Comparison of ENCODE assay signal across 17 mouse cellular contexts in the genomic region with DNA sequence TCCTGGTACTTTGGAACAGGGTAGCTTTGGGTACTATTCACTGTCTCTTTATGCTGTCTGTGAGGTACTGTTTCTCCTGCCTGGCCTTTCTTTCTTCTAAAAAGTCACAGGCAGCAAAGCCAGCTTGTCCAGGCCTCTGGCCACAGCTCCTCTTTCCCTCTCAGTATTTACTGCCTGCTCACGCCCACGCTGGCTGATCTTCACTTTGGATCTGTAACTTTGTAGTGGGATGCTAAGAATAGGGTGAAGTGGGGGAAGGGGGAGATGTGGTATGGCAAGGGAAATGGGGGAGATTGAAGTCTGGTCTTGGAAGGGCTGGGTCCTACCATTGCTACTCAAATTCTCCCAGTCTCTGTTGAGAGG. TPM values are rescaled to one million over a fixed set of nuclear protein-coding genes. Genes with fewer than 3 reads are reported as not detected.
DNase-seq lines count a peak whose midpoint lies in the region; ATAC-seq and TF ChIP-seq lines count a peak whose summit lies in the region.
"Had no signal": no experiment of that assay in that cellular context is flagged by ENCODE, and none has a peak within 500 bp of the region (broad histone marks: within the 10 kb centered on the region; RNA-seq: fewer than 3 reads in every experiment).

No protein-coding gene starts in this region.

- no peaks in the 10 kb centered on the region for H3K4me1 ChIP-seq in heart, embryonic 16.5 days (ENCODE audit: control insufficient read depth, insufficient read depth, low read length)
- no peaks in the 10 kb centered on the region for H3K4me1 ChIP-seq in heart, adult 2 months (ENCODE audit: control insufficient read depth, insufficient read depth, low read length)
- peaks cover 5% of the 10 kb centered on the region for H3K4me1 ChIP-seq in brown adipose tissue, adult 24 weeks (ENCODE audit: control insufficient read depth, insufficient read depth, insufficient read length, low read length)
- H3K4me1 ChIP-seq in hindbrain, embryonic 12.5 days = peaks cover 6% of the 10 kb centered on the region; the same call in 1 of the 2 replicates
- H3K4me1 ChIP-seq in liver, embryonic 13.5 days (replicated peaks) = 0 out of 2 replicates have a peak, but pooled peaks cover 7% of the 10 kb centered on the region
- H3K4me1 ChIP-seq: liver, embryonic 15.5 days had no signal

- no peak overlapping the region for H3K4me3 ChIP-seq in heart, embryonic 16.5 days (ENCODE audit: low read length)
- no peak overlapping the region for H3K4me3 ChIP-seq in heart, adult 2 months
- peak overlapping the region; percentile 66; the same call in 1 of the 2 replicates for H3K4me3 ChIP-seq in brown adipose tissue, adult 24 weeks (ENCODE audit: insufficient read depth, low read depth, low read length)
- H3K4me3 ChIP-seq in hindbrain, embryonic 12.5 days = peak overlapping the region; percentile 42
- H3K4me3 ChIP-seq in liver, embryonic 13.5 days (replicated peaks) = no peak overlapping the region
- no peak overlapping the region for H3K4me3 ChIP-seq in left cerebral cortex, adult 2 months
- H3K4me3 ChIP-seq: liver, embryonic 15.5 days; midbrain, embryonic 12.5 days had no signal

- no peak for ATAC-seq in heart, embryonic 16.5 days (replicated peaks; ENCODE audit: extremely low read depth, insufficient read depth, low FRiP score)
- no peak for ATAC-seq in hindbrain, embryonic 12.5 days (ENCODE audit: low FRiP score)
- ATAC-seq in liver, embryonic 13.5 days (ENCODE audit: low read depth) = no peak

- DNase-seq in heart, adult 2 months = no peak
- DNase-seq in liver, embryonic 13.5 days = no peak
- no peak for DNase-seq in layer of hippocampus, adult 9-10 months (ENCODE audit: low spot score)
- DNase-seq in left cerebral cortex, adult 2 months (ENCODE audit: extremely low spot score in 1 of 2, low spot score in 2 of 2) = no peak
- DNase-seq in gastrocnemius, postnatal 10 days = no peak
- DNase-seq: adrenal gland, adult 8-10 months; cerebellum, adult 11 months; gastrocnemius, postnatal 14 days; layer of hippocampus, postnatal 36 days; thymus, adult 18-20 months had no signal

- no peak for TF ChIP-seq EP300 in heart, adult 2 months (IDR thresholded peaks at IDR 0.05; ENCODE audit: insufficient read depth, low read depth, low read length)

- no peak for TF ChIP-seq CTCF in heart, adult 2 months (IDR thresholded peaks at IDR 0.05)
- TF ChIP-seq CTCF in left cerebral cortex, adult 2 months (IDR thresholded peaks at IDR 0.05) = no peak

- TF ChIP-seq POLR2A in heart, adult 2 months (IDR thresholded peaks at IDR 0.05; ENCODE audit: insufficient read depth, low read depth, low read length) = no peak

- H3K4me2 ChIP-seq in heart, embryonic 16.5 days (ENCODE audit: low read depth, low read length) = peak overlapping the region; percentile 50; the same call in 1 of the 2 replicates
- H3K4me2 ChIP-seq in hindbrain, embryonic 12.5 days (replicated peaks) = peak overlapping the region; percentile 62
- H3K4me2 ChIP-seq in liver, embryonic 13.5 days = no peak overlapping the region
- H3K4me2 ChIP-seq: liver, embryonic 15.5 days; midbrain, embryonic 12.5 days had no signal

- no peaks in the 10 kb centered on the region for H3K9me3 ChIP-seq in heart, embryonic 16.5 days (replicated peaks; ENCODE audit: control insufficient read depth, low read length)
- H3K9me3 ChIP-seq in hindbrain, embryonic 12.5 days (replicated peaks) = no peaks in the 10 kb centered on the region
- no peaks in the 10 kb centered on the region for H3K9me3 ChIP-seq in liver, embryonic 13.5 days (replicated peaks)
- H3K9me3 ChIP-seq: liver, embryonic 15.5 days; midbrain, embryonic 12.5 days had no signal

- H3K9ac ChIP-seq in heart, embryonic 16.5 days (ENCODE audit: low read length) = no peak overlapping the region
- H3K9ac ChIP-seq in heart, adult 2 months (ENCODE audit: low read depth, low read length) = no peak overlapping the region
- H3K9ac ChIP-seq in hindbrain, embryonic 12.5 days = peak overlapping the region; percentile 85
- 0 out of 2 replicates have a peak overlapping the region, but pooled peaks have one; percentile 9 for H3K9ac ChIP-seq in liver, embryonic 13.5 days
- H3K9ac ChIP-seq: liver, embryonic 15.5 days; midbrain, embryonic 12.5 days had no signal

- intact Hi-C loops in heart, adult 2 months (cut with DNase I) = no loop called here
- intact Hi-C loops in left cerebral cortex, adult 2 months (cut with DNase I) = no loop called here

- no peaks in the 10 kb centered on the region for H3K79me2 ChIP-seq in heart, adult 2 months (replicated peaks; ENCODE audit: control insufficient read depth, insufficient read depth, low read length)

- WGBS in heart, embryonic 16.5 days = 15% methylated on average over 2 of the region's 2 CpGs
- 31% methylated on average over 2 of the region's 2 CpGs for WGBS in heart, adult 2 months
- 14% methylated on average over 2 of the region's 2 CpGs for WGBS in hindbrain, embryonic 12.5 days
- WGBS in liver, embryonic 13.5 days (ENCODE audit: insufficient replicate concordance) = 44% methylated on average over 2 of the region's 2 CpGs

- no peak overlapping the region for H3K27ac ChIP-seq in heart, embryonic 16.5 days (ENCODE audit: low read length)
- H3K27ac ChIP-seq in heart, adult 2 months = no peak overlapping the region
- H3K27ac ChIP-seq in brown adipose tissue, adult 24 weeks (replicated peaks; ENCODE audit: low read depth, low read length) = no peak overlapping the region; the same call in 1 of the 2 replicates
- peak overlapping the region; percentile 95 for H3K27ac ChIP-seq in hindbrain, embryonic 12.5 days
- H3K27ac ChIP-seq in liver, embryonic 13.5 days = 0 out of 2 replicates have a peak overlapping the region, but pooled peaks have one; percentile 13
- H3K27ac ChIP-seq in left cerebral cortex, adult 2 months = no peak overlapping the region
- H3K27ac ChIP-seq: liver, embryonic 15.5 days; midbrain, embryonic 12.5 days had no signal

- no peaks in the 10 kb centered on the region for H3K36me3 ChIP-seq in heart, embryonic 16.5 days (ENCODE audit: control insufficient read depth, insufficient read depth)
- no peaks in the 10 kb centered on the region for H3K36me3 ChIP-seq in heart, adult 2 months (ENCODE audit: control insufficient read depth, insufficient read depth, low read length)
- no peaks in the 10 kb centered on the region for H3K36me3 ChIP-seq in hindbrain, embryonic 12.5 days
- no peaks in the 10 kb centered on the region for H3K36me3 ChIP-seq in liver, embryonic 13.5 days
- H3K36me3 ChIP-seq: liver, embryonic 15.5 days; midbrain, embryonic 12.5 days had no signal

- peaks cover 98% of the 10 kb centered on the region for H3K27me3 ChIP-seq in heart, embryonic 16.5 days (ENCODE audit: control insufficient read depth, insufficient read depth, low read length)
- peaks cover 14% of the 10 kb centered on the region for H3K27me3 ChIP-seq in heart, adult 2 months (ENCODE audit: control insufficient read depth, insufficient read depth, low read length)
- H3K27me3 ChIP-seq in hindbrain, embryonic 12.5 days = peaks cover 100% of the 10 kb centered on the region
- H3K27me3 ChIP-seq in liver, embryonic 13.5 days = peaks cover 98% of the 10 kb centered on the region

RNA-seq across cellular contexts. Expression of a gene that starts 10.9 kb away (rescaled TPM):
- polyA plus RNA-seq in heart, embryonic 16.5 days (2015; fragmentation: Nextera tagmentation; extraction: Ambion mirVana) = 0.24 and 0.79 TPM in 2 replicates
- under 1 TPM; 0.23 to 0.30 TPM for total RNA-seq in heart, adult 2 months (2021)
- 0.64 and 0.82 TPM in 2 replicates for polyA plus RNA-seq in heart, adult 2 months (2012; rRNA removed)
- 1.7 and 2.0 TPM in 2 replicates for polyA plus RNA-seq in brown adipose tissue, adult 24 weeks (2012; ENCODE audit: insufficient read depth, insufficient read length, missing spikeins)
- 15.3 and 19.3 TPM in 2 replicates for polyA plus RNA-seq in hindbrain, embryonic 12.5 days (2016; fragmentation: Nextera tagmentation; extraction: Ambion mirVana)
- 0.08 and 0.13 TPM in 2 replicates for polyA plus RNA-seq in liver, embryonic 13.5 days (2015; fragmentation: Nextera tagmentation; extraction: Ambion mirVana)
- total RNA-seq in left cerebral cortex, adult 2 months (2021) = not detected
- total RNA-seq in gastrocnemius, postnatal 10 days (2021) = 1 to 10 TPM in 1 of 2 experiments, under 1 TPM in 1; 0.89 to 1.6 TPM
- total RNA-seq: layer of hippocampus, postnatal 36 days had no signal
- polyA plus RNA-seq: forebrain, embryonic 11.5 days; midbrain, embryonic 12.5 days had no signal

RNA-seq across cellular contexts. Expression of a gene that starts 15.9 kb away (rescaled TPM):
- polyA plus RNA-seq in heart, embryonic 16.5 days (2015; fragmentation: Nextera tagmentation; extraction: Ambion mirVana) = 0.28 and 0.32 TPM in 2 replicates
- under 1 TPM; 0.63 to 0.75 TPM for total RNA-seq in heart, adult 2 months (2021)
- 1.00 and 1.1 TPM in 2 replicates for polyA plus RNA-seq in heart, adult 2 months (2012; rRNA removed)
- polyA plus RNA-seq in brown adipose tissue, adult 24 weeks (2012; ENCODE audit: insufficient read depth, insufficient read length, missing spikeins) = 6.0 and 6.4 TPM in 2 replicates
- 7.7 and 8.1 TPM in 2 replicates for polyA plus RNA-seq in hindbrain, embryonic 12.5 days (2016; fragmentation: Nextera tagmentation; extraction: Ambion mirVana)
- polyA plus RNA-seq in liver, embryonic 13.5 days (2015; fragmentation: Nextera tagmentation; extraction: Ambion mirVana) = 0.16 and 0.20 TPM in 2 replicates
- not detected for total RNA-seq in left cerebral cortex, adult 2 months (2021)
- 1 to 10 TPM in 1 of 2 experiments, under 1 TPM in 1; 0.45 to 1.1 TPM for total RNA-seq in gastrocnemius, postnatal 10 days (2021)
- total RNA-seq: layer of hippocampus, postnatal 36 days had no signal
- polyA plus RNA-seq: forebrain, embryonic 11.5 days; midbrain, embryonic 12.5 days had no signal

RNA-seq across cellular contexts. Expression of a gene that starts 16.3 kb away (rescaled TPM):
- 2.5 and 3.1 TPM in 2 replicates for polyA plus RNA-seq in heart, embryonic 16.5 days (2015; fragmentation: Nextera tagmentation; extraction: Ambion mirVana)
- total RNA-seq in heart, adult 2 months (2021) = under 1 TPM; 0.23 to 0.68 TPM
- polyA plus RNA-seq in heart, adult 2 months (2012; rRNA removed) = 0.91 and 1.4 TPM in 2 replicates
- 3.2 and 3.7 TPM in 2 replicates for polyA plus RNA-seq in brown adipose tissue, adult 24 weeks (2012; ENCODE audit: insufficient read depth, insufficient read length, missing spikeins)
- polyA plus RNA-seq in hindbrain, embryonic 12.5 days (2016; fragmentation: Nextera tagmentation; extraction: Ambion mirVana) = 58.2 and 73.9 TPM in 2 replicates
- polyA plus RNA-seq in liver, embryonic 13.5 days (2015; fragmentation: Nextera tagmentation; extraction: Ambion mirVana) = 1.2 and 1.7 TPM in 2 replicates
- not detected for total RNA-seq in left cerebral cortex, adult 2 months (2021)
- total RNA-seq in gastrocnemius, postnatal 10 days (2021) = 1 to 10 TPM in 1 of 2 experiments, under 1 TPM in 1; 0.66 to 1.3 TPM
- total RNA-seq: layer of hippocampus, postnatal 36 days; neutrophil, adult 5-6 weeks had no signal
- polyA plus RNA-seq: forebrain, embryonic 11.5 days had no signal

RNA-seq across cellular contexts. Expression of a gene that starts 30.8 kb away (rescaled TPM):
- 0.76 and 2.8 TPM in 2 replicates for polyA plus RNA-seq in heart, embryonic 16.5 days (2015; fragmentation: Nextera tagmentation; extraction: Ambion mirVana)
- under 1 TPM in 1 of 2 experiments, not detected in 1; 0.18 TPM for total RNA-seq in heart, adult 2 months (2021)
- 0.20 and 0.23 TPM in 2 replicates for polyA plus RNA-seq in heart, adult 2 months (2012; rRNA removed)
- polyA plus RNA-seq in brown adipose tissue, adult 24 weeks (2012; ENCODE audit: insufficient read depth, insufficient read length, missing spikeins) = 1.1 and 1.2 TPM in 2 replicates
- polyA plus RNA-seq in hindbrain, embryonic 12.5 days (2016; fragmentation: Nextera tagmentation; extraction: Ambion mirVana) = 74.3 and 126 TPM in 2 replicates
- polyA plus RNA-seq in liver, embryonic 13.5 days (2015; fragmentation: Nextera tagmentation; extraction: Ambion mirVana) = 0.44 and 0.58 TPM in 2 replicates
- not detected for total RNA-seq in left cerebral cortex, adult 2 months (2021)
- total RNA-seq in gastrocnemius, postnatal 10 days (2021) = 1 to 10 TPM in 1 of 2 experiments, under 1 TPM in 1; 0.89 to 1.3 TPM
- total RNA-seq: layer of hippocampus, postnatal 36 days; neutrophil, adult 5-6 weeks had no signal
- polyA plus RNA-seq: forebrain, embryonic 11.5 days; midbrain, embryonic 12.5 days had no signal

RNA-seq across cellular contexts. Expression of a gene that starts 31.6 kb away (rescaled TPM):
- 0.07 TPM in 1 of 2 replicates, not detected in the other for polyA plus RNA-seq in heart, embryonic 16.5 days (2015; fragmentation: Nextera tagmentation; extraction: Ambion mirVana)
- total RNA-seq in heart, adult 2 months (2021) = not detected
- not detected in 2 replicates for polyA plus RNA-seq in heart, adult 2 months (2012; rRNA removed)
- not detected in 2 replicates for polyA plus RNA-seq in brown adipose tissue, adult 24 weeks (2012; ENCODE audit: insufficient read depth, insufficient read length, missing spikeins)
- polyA plus RNA-seq in hindbrain, embryonic 12.5 days (2016; fragmentation: Nextera tagmentation; extraction: Ambion mirVana) = 0.82 and 2.2 TPM in 2 replicates
- polyA plus RNA-seq in liver, embryonic 13.5 days (2015; fragmentation: Nextera tagmentation; extraction: Ambion mirVana) = 0.05 and 0.08 TPM in 2 replicates
- not detected for total RNA-seq in left cerebral cortex, adult 2 months (2021)
- not detected for total RNA-seq in gastrocnemius, postnatal 10 days (2021)
- total RNA-seq: adrenal gland, adult 8-10 months; gastrocnemius, postnatal 14 days; layer of hippocampus, postnatal 36 days; neutrophil, adult 5-6 weeks had no signal
- polyA plus RNA-seq: forebrain, embryonic 11.5 days; liver, embryonic 15.5 days; midbrain, embryonic 12.5 days had no signal

Comparison
In these comparisons a context has a peak if more than half of its experiments do, and no peak if none do; other contexts are left out.
1. H3K27ac ChIP-seq: peak in hindbrain, embryonic 12.5 days (single experiment) and liver, embryonic 13.5 days (single experiment); none in heart, embryonic 16.5 days (single experiment), heart, adult 2 months (single experiment), brown adipose tissue, adult 24 weeks (single experiment) and left cerebral cortex, adult 2 months (single experiment).
2. H3K4me3 ChIP-seq: peak in brown adipose tissue, adult 24 weeks (single experiment) and hindbrain, embryonic 12.5 days (single experiment); none in heart, embryonic 16.5 days (single experiment), heart, adult 2 months (single experiment), liver, embryonic 13.5 days (single experiment) and left cerebral cortex, adult 2 months (single experiment).
3. H3K9ac ChIP-seq: peak in hindbrain, embryonic 12.5 days (single experiment) and liver, embryonic 13.5 days (single experiment); none in heart, embryonic 16.5 days (single experiment) and heart, adult 2 months (single experiment).
4. RNA of a gene that starts 16.3 kb away (polyA plus RNA-seq): 58.2 to 73.9 TPM in hindbrain, embryonic 12.5 days; 3.2 to 3.7 TPM in brown adipose tissue, adult 24 weeks, 2.5 to 3.1 TPM in heart, embryonic 16.5 days, 1.2 to 1.7 TPM in liver, embryonic 13.5 days and 0.91 to 1.4 TPM in heart, adult 2 months; every median in the first group is over 10 times any median in the second.